8 mouse cellular contexts compared by ENCODE assay signal in genomic region chr5:115272812-115273548, GRCm38 (mm10). TPM values are rescaled to one million over a fixed set of nuclear protein-coding genes. Genes with fewer than 3 reads are reported as not detected.
DNase-seq lines count a peak whose midpoint lies in the region; ATAC-seq and TF ChIP-seq lines count a peak whose summit lies in the region.

Gene Rnf10 (minus strand): TSS chr5:115272898.

- 12% methylated on average over 26 of the region's 26 CpGs for WGBS in forebrain, embryonic 15.5 days
- WGBS in lung, adult 2 months: 10% methylated on average over 26 of the region's 26 CpGs

- H3K4me3 ChIP-seq in forebrain, embryonic 15.5 days: peak within 1 kb of the TSS; percentile 94
- H3K4me3 ChIP-seq in lung, adult 2 months (replicated peaks; ENCODE audit: extremely low read depth, low read depth, low read length): peak within 1 kb of the TSS; percentile 94

- no peak for TF ChIP-seq CTCF in lung, adult 2 months (IDR thresholded peaks at IDR 0.05; ENCODE audit: insufficient read depth, low read length)

- peaks cover 44% of the 10 kb centered on the region for H3K4me1 ChIP-seq in forebrain, embryonic 15.5 days
- peaks cover 16% of the 10 kb centered on the region for H3K4me1 ChIP-seq in lung, adult 2 months (ENCODE audit: control insufficient read depth, insufficient read depth, low read length)

- ATAC-seq in forebrain, embryonic 15.5 days (replicated peaks): peak; percentile 88
- peak; percentile 96 for ATAC-seq in neutrophil, adult 5-6 weeks (ENCODE audit: extremely low read depth, insufficient number of reproducible peaks, low FRiP score, poor library complexity, severe bottlenecking)

- peak within 1 kb of the TSS; percentile 95 for H3K9ac ChIP-seq in forebrain, embryonic 15.5 days (replicated peaks)

- H3K36me3 ChIP-seq in forebrain, embryonic 15.5 days: 0 out of 2 replicates have a peak, but pooled peaks cover 8% of the 10 kb centered on the region

- TF ChIP-seq POLR2A in lung, adult 2 months (IDR thresholded peaks at IDR 0.05; ENCODE audit: borderline replicate concordance, extremely low read depth, low read depth, low read length): peak; percentile 96

- H3K27me3 ChIP-seq in forebrain, embryonic 15.5 days: no peaks in the 10 kb centered on the region

- H3K27ac ChIP-seq in forebrain, embryonic 15.5 days (replicated peaks): peak within 1 kb of the TSS; percentile 90

- H3K9me3 ChIP-seq in forebrain, embryonic 15.5 days: no peaks in the 10 kb centered on the region

- intact Hi-C loops in heart, postnatal 25 days (cut with DNase I): no loop called here

- DNase-seq in ES-CJ7 (ENCODE audit: low read depth, low spot score): peak; percentile 98
- DNase-seq in cerebellum, adult 11 months: peak; percentile 98
- peak; percentile 95 for DNase-seq in heart, postnatal 25 days (ENCODE audit: low spot score)
- peak; percentile 96 to 99 for DNase-seq in layer of hippocampus, adult 18-20 months (ENCODE audit: low spot score in 2 of 2)
- peak; percentile 100 for DNase-seq in lung, adult 2 months
- peak; percentile 91 to 95 for DNase-seq in thymus, adult 18-20 months

- peak within 1 kb of the TSS; percentile 66 for H3K4me2 ChIP-seq in forebrain, embryonic 15.5 days (replicated peaks)

RNA-seq across cellular contexts. Expression of gene Rnf10, which starts in this region (rescaled TPM):
- polyA plus RNA-seq in forebrain, embryonic 15.5 days (2015; fragmentation: Nextera tagmentation; extraction: Ambion mirVana): 185 and 191 TPM in 2 replicates
- total RNA-seq in heart, postnatal 25 days (2021): 100 to 1,000 TPM; 389 to 406 TPM
- 100 to 1,000 TPM; 240 to 249 TPM for total RNA-seq in layer of hippocampus, adult 18-20 months (2021)
- polyA plus RNA-seq in lung, adult 2 months (2012; rRNA removed): 133 and 160 TPM in 2 replicates
- 161 and 173 TPM in 2 replicates for total RNA-seq in neutrophil, adult 5-6 weeks (2017)

Comparison
In these comparisons a context has a peak if more than half of its experiments do, and no peak if none do; other contexts are left out.
1. Peak in every context shown above with its lines: DNase-seq, ATAC-seq, H3K4me3 ChIP-seq and H3K27ac ChIP-seq.